Mouse (Mus musculus) intestine, embryonic 15.5 days (tissue): ENCODE data around the gene Runx2. TPM values are rescaled to one million over a fixed set of nuclear protein-coding genes. Genes with fewer than 3 reads are reported as not detected.

Experiments used
- ATAC-seq: fragments of 200-750 bp; cut with Nextera tagmentation; 2 replicates; pipeline ENCODE4 v1.8.0; 2017; ENCODE audit warnings: moderate TSS enrichment, moderate library complexity
- H3K27ac ChIP-seq: fragments of 300-500 bp; sonication (generic); 2 replicates; pipeline ENCODE4 v1.5.1; 2015; ENCODE audit warnings: mild to moderate bottlenecking, inconsistent platforms
- H3K27me3 ChIP-seq: fragments of 300-500 bp; sonication (generic); replicated peaks from 2 replicates; pipeline ENCODE4 v1.6.1; 2015; ENCODE audit warnings: inconsistent platforms
- H3K36me3 ChIP-seq: fragments of 300-500 bp; sonication (generic); 2 replicates; pipeline ENCODE4 v1.6.1; 2015; ENCODE audit warnings: inconsistent platforms
- H3K4me1 ChIP-seq: fragments of 300-500 bp; sonication (generic); replicated peaks from 2 replicates; pipeline ENCODE4 v1.6.1; 2015; ENCODE audit warnings: inconsistent platforms
- H3K4me2 ChIP-seq: fragments of 300-500 bp; sonication (generic); replicated peaks from 2 replicates; pipeline ENCODE4 v1.6.1; 2015; ENCODE audit warnings: mild to moderate bottlenecking, inconsistent platforms
- H3K4me3 ChIP-seq: fragments of 300-500 bp; sonication (generic); replicated peaks from 2 replicates; pipeline ENCODE4 v1.5.1; 2015; ENCODE audit warnings: inconsistent platforms
- H3K9ac ChIP-seq: fragments of 300-500 bp; sonication (generic); 2 replicates; pipeline ENCODE4 v1.6.1; 2015; ENCODE audit warnings: inconsistent platforms
- H3K9me3 ChIP-seq: fragments of 300-500 bp; sonication (generic); 2 replicates; pipeline ENCODE4 v1.6.1; 2016; ENCODE audit warnings: inconsistent platforms
- WGBS: fragments of 180-500 bp; shearing (Covaris S2); methylation state at CpG from one replicate; pipeline ENCODE4 v1.1.7; 2015; 5-methylcytosine and 5-hydroxymethylcytosine counted together
- polyA plus RNA-seq: library from polyadenylated mRNA; unstranded; fragments of >200 nt; fragmentation: Nextera tagmentation; extraction: Ambion mirVana; gene quantifications from 2 replicates; pipeline ENCODE4 v1.2.1, GENCODE M21; 2015

The Runx2 gene
- polyA plus RNA-seq, 1 experiment from 2014 or later = 1.2 TPM

DNA sequence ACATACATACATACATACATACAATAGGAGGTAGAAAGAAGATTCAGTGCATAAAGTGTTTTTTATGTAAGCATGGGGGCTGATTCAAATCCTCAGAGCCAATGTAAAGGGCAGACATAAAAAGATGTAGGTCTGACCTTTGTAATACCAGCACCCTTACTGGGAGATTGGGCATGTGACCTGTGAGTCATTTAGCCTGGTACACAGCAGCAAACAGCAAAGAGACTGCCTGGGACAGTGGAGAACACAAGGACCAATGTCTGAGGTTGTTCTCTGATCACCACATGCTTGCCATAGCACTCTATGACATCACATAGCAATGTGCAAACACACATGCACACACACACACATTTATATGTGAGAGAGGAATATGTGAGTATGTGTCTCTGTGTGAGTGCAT lies 86.9 kb downstream of the Runx2 start:
- ATAC-seq = no peak
- no peak overlapping the region for H3K4me3 ChIP-seq
- no peak overlapping the region for H3K27ac ChIP-seq
- H3K9me3 ChIP-seq = no peaks in the 10 kb centered on the region
- no peaks in the 10 kb centered on the region for H3K36me3 ChIP-seq
- H3K9ac ChIP-seq = no peak overlapping the region
- H3K4me2 ChIP-seq = no peak overlapping the region
- no peaks in the 10 kb centered on the region for H3K4me1 ChIP-seq
- no peaks in the 10 kb centered on the region; the same call in 1 of the 2 replicates for H3K27me3 ChIP-seq

DNA sequence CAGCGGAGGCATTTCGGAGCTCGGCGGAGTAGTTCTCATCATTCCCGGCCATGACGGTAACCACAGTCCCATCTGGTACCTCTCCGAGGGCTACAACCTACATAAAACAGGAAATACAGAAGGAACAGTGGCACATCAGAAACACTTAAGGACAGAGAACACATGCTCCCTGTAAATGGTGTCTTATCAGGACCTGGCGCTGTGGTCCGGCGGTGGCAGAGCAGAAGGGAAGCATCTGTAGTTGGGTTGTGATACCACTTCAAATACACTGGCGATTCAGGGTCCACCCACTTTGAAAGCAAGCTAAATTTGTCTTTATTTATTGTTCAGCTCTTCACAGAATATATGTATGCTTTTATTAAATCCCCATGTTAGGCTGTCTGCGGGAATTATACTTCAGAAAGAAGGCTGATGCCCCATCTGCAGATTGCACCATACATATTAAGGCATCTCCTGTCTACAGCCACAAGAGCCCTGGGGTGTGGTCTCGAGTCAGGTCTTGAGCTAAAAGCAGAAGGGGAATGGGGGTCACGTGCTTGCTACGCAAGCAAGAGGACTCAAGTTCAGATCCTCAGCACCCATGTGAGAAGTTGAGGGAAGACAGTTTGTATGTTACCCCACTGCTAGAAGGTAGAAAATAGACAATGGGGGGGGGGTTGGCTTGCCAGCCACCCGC lies 89.7 kb downstream of the Runx2 start:
- Histone ChIP-seq H3K27me3 (no peaks in the 10 kb centered on the region; the same call in 1 of the 2 replicates), H3K9ac (no peak overlapping the region), H3K4me1 (no peaks in the 10 kb centered on the region), H3K4me3 (no peak overlapping the region), H3K27ac (no peak overlapping the region), H3K36me3 (no peaks in the 10 kb centered on the region), H3K9me3 (no peaks in the 10 kb centered on the region), H3K4me2 (no peak overlapping the region)
- ATAC-seq = no peak
- WGBS = 91% methylated on average over 16 of the region's 16 CpGs

DNA sequence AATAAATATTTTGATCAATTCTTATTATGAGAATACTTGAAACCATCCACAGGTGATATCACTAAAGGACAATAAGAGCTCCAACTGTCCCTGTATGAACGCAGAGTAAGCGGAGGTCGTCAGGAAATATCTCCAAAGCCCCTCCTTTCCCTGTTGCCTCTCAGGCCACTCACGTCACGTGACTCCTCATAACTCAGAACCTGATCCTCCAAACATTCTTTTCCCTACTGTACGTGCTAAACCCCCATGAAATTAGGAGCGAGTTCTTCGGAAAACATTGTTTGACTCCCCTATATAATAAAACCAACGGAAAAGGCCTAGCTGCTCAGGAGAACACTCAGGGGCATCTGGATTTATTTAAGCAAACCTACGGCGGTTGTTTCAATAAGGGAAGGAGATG lies 90.3 kb downstream of the Runx2 start:
- Histone ChIP-seq H3K9ac (no peak overlapping the region), H3K9me3 (no peaks in the 10 kb centered on the region), H3K27ac (no peak overlapping the region), H3K36me3 (no peaks in the 10 kb centered on the region), H3K27me3 (no peaks in the 10 kb centered on the region; the same call in 1 of the 2 replicates), H3K4me1 (no peaks in the 10 kb centered on the region), H3K4me3 (no peak overlapping the region), H3K4me2 (no peak overlapping the region)
- WGBS = 82% methylated on average over 11 of the region's 11 CpGs
- ATAC-seq = no peak

DNA sequence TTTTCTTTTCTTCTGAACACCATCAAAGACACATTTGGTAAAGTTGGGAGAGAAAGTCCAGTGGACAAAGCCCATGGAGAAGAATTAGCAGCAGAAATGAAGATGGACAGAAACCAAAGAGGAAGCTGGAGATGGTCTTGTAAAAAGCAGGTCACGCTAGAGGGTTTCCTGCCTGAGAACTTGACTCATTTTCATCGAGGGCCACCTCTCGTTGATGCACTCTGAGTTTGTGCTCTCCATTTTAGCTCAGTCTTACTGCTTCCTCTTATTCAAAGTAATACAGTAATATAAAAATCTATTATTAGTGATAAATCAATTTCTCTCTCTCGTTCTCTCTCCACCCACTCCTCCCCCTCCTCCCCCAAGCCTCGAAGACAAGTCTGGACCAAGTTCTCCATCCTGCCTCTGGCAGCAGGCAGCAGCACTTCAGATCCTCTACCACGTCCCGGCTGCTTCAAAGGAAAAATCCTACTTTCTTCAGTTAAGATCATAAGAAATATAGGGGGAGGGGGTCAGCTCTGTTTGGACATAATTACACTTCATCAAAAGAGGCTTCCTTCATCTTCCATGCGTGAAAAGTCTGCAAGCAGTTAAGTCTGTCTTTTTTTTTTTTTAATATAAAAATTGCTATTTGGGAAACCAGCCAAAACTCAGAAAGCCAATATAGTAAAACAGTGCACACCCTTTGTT lies 92.3 kb downstream of the Runx2 start:
- no peaks in the 10 kb centered on the region for H3K9me3 ChIP-seq
- WGBS = 51% methylated on average over 8 of the region's 8 CpGs

DNA sequence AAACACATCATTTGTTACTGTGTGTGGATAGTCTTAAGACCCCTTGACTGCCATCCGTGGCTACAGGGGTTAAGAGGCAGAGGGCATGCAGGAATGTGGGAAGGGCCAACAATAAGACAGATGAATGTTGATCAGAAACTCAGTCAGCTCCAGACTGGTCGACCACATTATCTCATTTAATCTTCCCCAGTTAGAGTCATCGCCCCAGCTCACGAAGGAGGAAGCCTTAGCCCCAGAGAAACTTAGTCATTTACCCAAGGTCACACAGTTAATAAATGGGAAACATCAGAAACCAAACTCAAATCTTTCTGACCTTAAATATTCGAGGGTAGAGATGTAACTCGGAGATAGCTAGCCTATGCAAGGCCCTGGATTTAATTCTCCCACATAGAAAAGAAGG lies 96.0 kb downstream of the Runx2 start:
- Histone ChIP-seq H3K27ac (no peak overlapping the region), H3K9me3 (no peaks in the 10 kb centered on the region), H3K36me3 (no peaks in the 10 kb centered on the region), H3K4me3 (no peak overlapping the region), H3K9ac (no peak overlapping the region), H3K4me1 (0 out of 2 replicates have a peak, but pooled peaks cover 3% of the 10 kb centered on the region), H3K27me3 (no peaks in the 10 kb centered on the region), H3K4me2 (no peak overlapping the region)
- ATAC-seq = no peak
- WGBS = 49% methylated on average over 6 of the region's 6 CpGs

More for the DNA sequence above, 92.3 kb downstream of the Runx2 start:
- no peak for ATAC-seq
- Histone ChIP-seq H3K27ac (no peak overlapping the region), H3K9ac (no peak overlapping the region), H3K36me3 (no peaks in the 10 kb centered on the region), H3K4me1 (0 out of 2 replicates have a peak, but pooled peaks cover 3% of the 10 kb centered on the region), H3K4me3 (no peak overlapping the region), H3K4me2 (no peak overlapping the region), H3K27me3 (no peaks in the 10 kb centered on the region)

DNA sequence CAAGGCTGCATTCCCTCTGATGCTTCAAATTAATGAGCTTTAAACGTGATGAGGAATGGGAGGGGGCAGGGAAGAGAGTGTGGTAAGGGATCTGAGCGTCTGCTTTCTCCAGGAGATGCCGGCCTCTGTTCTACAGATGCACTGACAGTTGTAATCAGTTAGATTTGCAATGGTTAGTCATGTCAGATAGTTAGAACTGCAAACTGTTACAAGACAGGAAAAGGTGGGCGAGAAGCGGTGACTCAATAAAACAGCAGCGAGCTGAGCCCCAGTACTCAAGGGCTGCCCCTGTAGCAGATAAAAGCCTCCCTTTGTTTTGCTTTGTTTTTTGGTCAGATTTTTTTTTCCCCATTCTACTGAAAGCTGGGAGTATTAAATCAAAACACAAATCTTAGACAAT lies 96.6 kb downstream of the Runx2 start:
- Histone ChIP-seq H3K9me3 (no peaks in the 10 kb centered on the region), H3K27me3 (no peaks in the 10 kb centered on the region), H3K4me2 (no peak overlapping the region), H3K27ac (no peak overlapping the region), H3K4me1 (0 out of 2 replicates have a peak, but pooled peaks cover 3% of the 10 kb centered on the region), H3K4me3 (no peak overlapping the region), H3K36me3 (no peaks in the 10 kb centered on the region), H3K9ac (no peak overlapping the region)
- ATAC-seq = no peak
- 26% methylated on average over 6 of the region's 6 CpGs for WGBS

DNA sequence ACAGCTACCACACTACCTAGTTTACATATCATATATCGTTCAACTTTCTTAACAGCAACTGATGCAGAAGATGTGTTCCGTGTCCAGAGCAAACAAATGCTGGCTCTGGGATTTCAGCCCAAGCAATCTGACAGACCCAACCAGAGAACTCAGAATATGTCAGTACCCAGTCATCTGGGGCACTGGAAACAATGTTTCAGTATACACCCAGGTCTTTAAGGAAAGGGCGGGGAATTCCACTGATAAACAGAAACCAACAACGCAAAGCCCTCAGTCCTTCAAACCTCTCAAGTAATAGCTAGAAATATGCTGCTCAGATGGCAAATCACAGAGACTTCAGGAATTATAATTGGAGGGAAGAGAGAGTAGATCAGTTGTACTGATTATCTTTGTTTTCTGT lies 100.5 kb downstream of the Runx2 start:
- no peak overlapping the region for H3K27ac ChIP-seq
- H3K4me1 ChIP-seq = peaks cover 15% of the 10 kb centered on the region
- H3K27me3 ChIP-seq = no peaks in the 10 kb centered on the region
- H3K9me3 ChIP-seq = no peaks in the 10 kb centered on the region
- no peak overlapping the region for H3K9ac ChIP-seq
- no peak for ATAC-seq
- 81% methylated on average over 4 of the region's 4 CpGs for WGBS
- no peak overlapping the region for H3K4me3 ChIP-seq
- no peaks in the 10 kb centered on the region for H3K36me3 ChIP-seq
- H3K4me2 ChIP-seq = no peak overlapping the region

DNA sequence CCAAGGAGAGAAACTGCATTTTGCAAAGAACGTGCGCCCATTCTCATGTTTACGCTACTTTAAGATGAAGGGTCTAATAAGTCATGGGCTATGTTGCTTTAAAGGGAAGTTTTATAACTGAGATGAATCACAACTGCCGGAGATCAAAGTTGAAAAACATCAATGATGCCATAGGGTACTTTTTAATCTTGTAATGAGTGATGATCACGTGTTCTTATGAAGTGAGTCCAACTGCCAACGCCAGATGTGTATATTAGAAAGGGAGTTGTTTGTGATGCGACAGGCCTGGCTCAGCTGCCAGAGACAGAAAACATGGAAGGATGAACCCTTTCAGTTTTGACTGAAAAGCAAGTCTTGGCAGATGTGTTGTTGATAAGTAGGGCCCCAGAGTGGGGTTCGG lies 101.2 kb downstream of the Runx2 start:
- Histone ChIP-seq H3K27ac (no peak overlapping the region), H3K27me3 (no peaks in the 10 kb centered on the region), H3K4me1 (peaks cover 15% of the 10 kb centered on the region), H3K9me3 (no peaks in the 10 kb centered on the region), H3K9ac (no peak overlapping the region), H3K4me3 (no peak overlapping the region), H3K36me3 (no peaks in the 10 kb centered on the region), H3K4me2 (no peak overlapping the region)
- 69% methylated on average over 8 of the region's 8 CpGs for WGBS
- ATAC-seq = no peak

DNA sequence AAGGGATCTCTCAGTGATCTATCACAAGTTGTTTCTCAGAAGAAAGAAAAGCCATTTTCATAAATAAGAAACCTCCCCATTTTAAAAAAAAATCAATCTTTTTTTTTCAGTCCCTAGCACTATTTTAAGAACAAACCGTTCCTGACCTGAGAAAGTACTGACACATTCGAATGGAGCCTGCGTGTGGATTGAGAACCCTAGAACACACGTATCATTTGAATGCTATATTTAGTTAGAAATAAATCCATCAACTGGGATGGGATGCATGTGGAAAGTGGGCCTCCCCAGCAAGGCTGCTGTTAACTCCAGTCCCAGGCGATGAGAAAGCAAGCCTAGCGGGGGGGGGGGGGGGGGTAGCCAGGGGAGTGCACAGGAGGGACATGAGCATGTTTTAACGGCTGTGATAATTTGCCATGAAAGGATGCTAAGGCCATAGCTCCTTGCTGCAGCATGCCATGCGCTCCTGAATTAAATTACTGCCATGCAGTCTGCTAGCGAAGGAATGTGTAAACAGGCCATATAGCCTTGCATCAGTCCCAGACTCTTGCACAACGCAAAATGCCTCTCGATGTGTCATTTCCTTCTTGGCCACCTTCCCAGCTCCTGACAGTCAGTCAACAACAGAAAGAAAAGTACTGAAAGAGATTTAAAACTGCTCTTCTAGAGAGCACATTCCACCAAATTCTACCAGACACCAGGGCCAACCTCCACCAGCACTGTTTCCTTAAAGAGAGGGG lies 104.9 kb downstream of the Runx2 start:
- peaks cover 12% of the 10 kb centered on the region for H3K4me1 ChIP-seq
- peak; percentile 80 for ATAC-seq
- no peaks in the 10 kb centered on the region for H3K36me3 ChIP-seq
- H3K27me3 ChIP-seq = no peaks in the 10 kb centered on the region
- H3K9ac ChIP-seq = no peak overlapping the region
- H3K4me2 ChIP-seq = no peak overlapping the region
- no peaks in the 10 kb centered on the region for H3K9me3 ChIP-seq
- peak overlapping the region; percentile 64; the same call in 1 of the 2 replicates for H3K27ac ChIP-seq
- WGBS = 22% methylated on average over 10 of the region's 11 CpGs
- no peak overlapping the region for H3K4me3 ChIP-seq

DNA sequence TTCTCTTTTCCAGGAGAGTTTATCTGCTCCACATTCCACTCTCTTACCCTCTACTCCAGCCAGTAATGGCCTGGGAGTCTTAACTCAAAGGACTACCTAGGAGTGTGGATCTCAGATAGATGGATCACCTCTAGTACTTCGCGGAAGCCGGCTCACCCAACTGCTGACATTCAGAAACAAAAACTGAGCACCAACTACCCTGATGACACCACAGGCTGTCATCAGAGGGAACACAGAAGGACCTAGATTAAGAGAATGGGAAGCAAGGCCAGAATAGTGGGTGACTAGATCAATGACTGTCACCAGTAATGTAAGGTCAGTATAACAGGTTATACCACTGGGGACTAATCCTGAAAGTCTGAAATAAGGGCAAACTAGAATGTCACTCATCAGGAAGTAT lies 106.6 kb downstream of the Runx2 start:
- H3K9me3 ChIP-seq = no peaks in the 10 kb centered on the region
- H3K27ac ChIP-seq = no peak overlapping the region
- H3K4me2 ChIP-seq = no peak overlapping the region
- ATAC-seq = no peak
- H3K36me3 ChIP-seq = no peaks in the 10 kb centered on the region
- no peaks in the 10 kb centered on the region for H3K27me3 ChIP-seq
- 95% methylated on average over 3 of the region's 3 CpGs for WGBS
- no peak overlapping the region for H3K9ac ChIP-seq
- H3K4me1 ChIP-seq = peaks cover 12% of the 10 kb centered on the region
- no peak overlapping the region for H3K4me3 ChIP-seq

DNA sequence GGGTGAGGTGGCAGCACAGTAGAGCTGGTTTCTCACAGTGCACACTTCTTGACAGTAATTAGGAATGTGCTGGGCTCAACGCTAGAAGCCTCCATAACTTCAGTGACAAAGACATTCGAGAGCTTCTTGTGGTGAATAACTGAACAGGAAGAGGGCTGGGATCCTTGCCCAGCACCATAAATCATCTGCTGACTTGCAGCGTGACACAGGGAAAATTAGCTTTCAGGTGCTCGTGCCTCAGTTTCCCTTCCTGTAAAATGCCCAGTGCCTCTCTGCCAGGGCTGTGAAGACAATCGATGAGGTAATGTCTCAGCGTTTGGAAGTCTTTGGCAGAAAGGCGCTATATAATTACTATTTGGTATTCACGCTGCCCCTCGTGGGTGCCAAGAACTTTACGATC lies 108.1 kb downstream of the Runx2 start:
- Histone ChIP-seq H3K4me2 (no peak overlapping the region), H3K9ac (no peak overlapping the region), H3K4me1 (peaks cover 12% of the 10 kb centered on the region), H3K4me3 (no peak overlapping the region), H3K36me3 (no peaks in the 10 kb centered on the region), H3K27me3 (no peaks in the 10 kb centered on the region), H3K27ac (no peak overlapping the region), H3K9me3 (no peaks in the 10 kb centered on the region)
- no peak for ATAC-seq
- WGBS = 73% methylated on average over 10 of the region's 10 CpGs

DNA sequence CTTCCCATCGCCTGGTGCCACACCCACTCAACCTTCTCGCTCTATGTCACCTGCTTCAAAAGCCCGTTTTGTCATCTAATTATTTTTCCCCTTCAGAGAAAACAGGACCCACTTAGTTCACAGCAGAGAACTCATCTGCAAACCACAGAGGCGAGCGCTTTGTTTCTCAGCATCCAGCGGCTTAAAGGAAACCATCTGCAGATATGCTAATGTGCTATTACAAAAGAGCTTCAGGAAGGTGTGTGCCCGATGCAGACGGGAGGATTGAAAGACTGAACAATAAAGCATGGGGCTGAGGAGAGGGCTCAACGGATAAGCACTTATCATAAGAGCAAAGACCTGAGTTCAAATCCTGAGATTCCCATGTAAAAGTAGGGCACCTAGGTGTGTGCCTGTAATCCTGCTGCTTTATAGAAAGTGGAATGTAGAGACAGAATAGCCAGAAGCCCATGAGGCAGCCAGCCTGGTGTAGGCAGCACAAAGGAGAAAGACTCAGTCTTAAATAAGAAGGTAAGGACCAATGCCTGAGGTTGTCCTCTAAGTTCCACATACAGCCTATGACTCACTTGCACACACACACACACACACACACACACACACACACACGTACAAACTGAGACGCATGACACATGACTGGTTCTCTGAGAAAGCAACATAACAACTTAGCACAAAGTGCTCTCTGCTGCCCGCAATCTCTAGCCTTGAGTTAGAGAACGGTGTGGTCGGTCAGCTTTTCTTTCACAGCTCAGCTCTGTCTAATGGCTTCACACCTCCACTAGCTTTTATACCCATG lies 111.9 kb downstream of the Runx2 start:
- Histone ChIP-seq H3K27me3 (no peaks in the 10 kb centered on the region), H3K36me3 (no peaks in the 10 kb centered on the region), H3K4me2 (no peak overlapping the region), H3K27ac (no peak overlapping the region), H3K4me1 (no peaks in the 10 kb centered on the region), H3K4me3 (no peak overlapping the region), H3K9ac (no peak overlapping the region), H3K9me3 (no peaks in the 10 kb centered on the region)
- 72% methylated on average over 14 of the region's 14 CpGs for WGBS
- no peak for ATAC-seq
